31 mouse cellular contexts compared by ENCODE assay signal in the genomic region with DNA sequence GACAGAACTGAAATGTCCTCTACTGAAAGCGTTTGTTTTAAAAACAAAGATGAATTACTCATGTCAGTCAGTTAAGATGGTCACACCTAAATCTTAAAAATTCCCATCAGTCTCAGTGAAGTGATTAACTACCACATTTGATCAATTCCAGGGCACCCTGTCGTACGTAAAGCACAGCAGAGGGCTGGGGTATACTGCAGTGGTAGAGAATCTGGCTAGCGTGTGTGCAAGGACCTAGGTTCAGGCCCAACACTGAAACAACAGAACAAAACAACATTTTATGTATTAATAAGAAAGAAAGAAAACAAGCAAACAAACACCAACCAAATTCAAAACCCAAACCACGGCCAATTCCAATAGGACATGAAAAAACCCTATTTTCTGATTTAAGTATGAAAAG. TPM values are rescaled to one million over a fixed set of nuclear protein-coding genes. Genes with fewer than 3 reads are reported as not detected.
"Had no signal": no experiment of that assay in that cellular context is flagged by ENCODE, and none has a peak within 500 bp of the region (broad histone marks: within the 10 kb centered on the region; RNA-seq: fewer than 3 reads in every experiment).

No protein-coding gene starts in this region.

- ATAC-seq: liver, embryonic 12.5 days; liver, postnatal 0 days; lung, postnatal 0 days; midbrain, embryonic 13.5 days; midbrain, embryonic 15.5 days had no signal

- H3K4me1 ChIP-seq: midbrain, embryonic 15.5 days had no signal

- H3K27ac ChIP-seq: limb, embryonic 10.5 days; limb, embryonic 12.5 days; limb, embryonic 13.5 days; limb, embryonic 15.5 days; liver, embryonic 12.5 days; liver, embryonic 13.5 days; liver, embryonic 14.5 days; liver, embryonic 15.5 days; lung, embryonic 15.5 days; macrophage; midbrain, embryonic 10.5 days; midbrain, embryonic 12.5 days; midbrain, embryonic 13.5 days; midbrain, embryonic 15.5 days; neural tube, embryonic 12.5 days had no signal

- H3K27me3 ChIP-seq: limb, embryonic 12.5 days; limb, embryonic 13.5 days; limb, embryonic 15.5 days; liver, embryonic 12.5 days; liver, embryonic 13.5 days; liver, embryonic 15.5 days; lung, embryonic 15.5 days; megakaryocyte, embryonic 14.5 days; midbrain, embryonic 12.5 days; midbrain, embryonic 13.5 days; midbrain, embryonic 15.5 days; neural tube, embryonic 12.5 days had no signal

- H3K36me3 ChIP-seq: limb, embryonic 10.5 days; limb, embryonic 12.5 days; limb, embryonic 15.5 days; liver, embryonic 15.5 days; midbrain, embryonic 15.5 days had no signal

- H3K9me3 ChIP-seq: limb, embryonic 10.5 days; limb, embryonic 12.5 days; limb, embryonic 13.5 days; limb, embryonic 15.5 days; liver, embryonic 12.5 days; liver, embryonic 13.5 days; liver, embryonic 15.5 days; lung, embryonic 15.5 days; megakaryocyte, embryonic 14.5 days; midbrain, embryonic 10.5 days; midbrain, embryonic 12.5 days; midbrain, embryonic 13.5 days; midbrain, embryonic 15.5 days; neural tube, embryonic 12.5 days had no signal

- DNase-seq: left cerebral cortex, postnatal 4 days; liver; liver, embryonic 13.5 days; liver, postnatal 0 days; lung, adult 18-20 months; lung, adult 2 months; lung, embryonic 14.5 days; lung, postnatal 10 days; lung, postnatal 14 days; lung, postnatal 36 days; lung, postnatal 4 days; midbrain, embryonic 14.5 days had no signal

- H3K9ac ChIP-seq: limb, embryonic 12.5 days; limb, embryonic 13.5 days; limb, embryonic 15.5 days; liver, embryonic 12.5 days; liver, embryonic 13.5 days; liver, embryonic 14.5 days; liver, embryonic 15.5 days; liver, postnatal 0 days; lung, embryonic 14.5 days; lung, embryonic 15.5 days; midbrain, embryonic 12.5 days; midbrain, embryonic 13.5 days; midbrain, embryonic 15.5 days; neural tube, embryonic 12.5 days had no signal

- H3K4me2 ChIP-seq: limb, embryonic 12.5 days; limb, embryonic 13.5 days; limb, embryonic 15.5 days; liver, embryonic 11.5 days; liver, embryonic 12.5 days; liver, embryonic 13.5 days; liver, embryonic 15.5 days; lung, embryonic 14.5 days; lung, embryonic 15.5 days; midbrain, embryonic 12.5 days; midbrain, embryonic 13.5 days; midbrain, embryonic 15.5 days; neural tube, embryonic 12.5 days had no signal

- H3K4me3 ChIP-seq: limb, embryonic 10.5 days; limb, embryonic 12.5 days; limb, embryonic 13.5 days; limb, embryonic 15.5 days; liver, embryonic 12.5 days; liver, embryonic 13.5 days; liver, embryonic 15.5 days; lung, embryonic 15.5 days; megakaryocyte, embryonic 14.5 days; midbrain, embryonic 10.5 days; midbrain, embryonic 12.5 days; midbrain, embryonic 13.5 days; midbrain, embryonic 15.5 days; myocyte; neural tube, embryonic 12.5 days had no signal

RNA-seq across cellular contexts. Expression of gene Lmod3, which starts 33.8 kb away (rescaled TPM):
- polyA plus RNA-seq: liver, embryonic 11.5 days; liver, embryonic 14.5 days; macrophage; midbrain, embryonic 10.5 days; midbrain, embryonic 12.5 days; midbrain, embryonic 14.5 days; midbrain, embryonic 15.5 days; midbrain, postnatal 0 days had no signal
